9 mouse cellular contexts compared by ENCODE assay signal in the genomic region with DNA sequence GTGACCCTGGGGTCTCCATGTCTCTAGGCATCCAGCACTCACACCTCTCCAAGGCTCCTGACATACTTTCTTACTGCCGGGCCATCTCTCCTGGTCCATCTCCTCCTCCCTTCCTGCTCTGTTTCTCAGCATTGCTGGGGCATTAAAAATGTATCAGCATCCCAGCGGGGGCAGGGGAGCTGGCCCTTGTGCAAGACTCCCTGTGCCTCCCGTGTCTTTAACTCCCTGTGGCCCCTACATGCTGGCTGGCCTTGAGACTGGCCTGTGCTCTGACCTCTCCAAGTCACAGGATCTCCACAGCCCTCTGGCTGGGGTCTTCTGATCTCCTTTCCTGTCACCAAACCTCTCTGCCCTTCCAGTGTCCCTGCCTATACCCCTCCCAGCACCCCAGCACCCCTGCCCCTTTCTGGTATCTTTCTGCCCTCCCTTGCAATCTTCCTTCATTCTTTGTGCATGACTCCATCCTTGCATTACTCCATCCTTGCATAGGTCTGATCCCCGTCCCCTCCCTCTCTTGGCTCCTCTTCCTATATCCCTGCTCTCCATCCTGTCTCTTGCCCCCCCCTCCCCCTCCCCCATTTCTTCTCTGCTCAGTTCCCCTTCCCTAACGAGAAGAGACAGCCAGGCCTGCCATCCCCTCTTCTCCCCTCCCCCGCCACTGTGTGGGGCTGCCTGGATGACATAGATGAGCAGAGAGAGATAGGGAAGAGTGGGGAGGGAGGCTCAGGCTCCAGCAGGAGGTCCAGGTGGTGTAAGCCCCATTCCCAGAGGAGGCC. TPM values are rescaled to one million over a fixed set of nuclear protein-coding genes. Genes with fewer than 3 reads are reported as not detected.
DNase-seq lines count a peak whose midpoint lies in the region; ATAC-seq and TF ChIP-seq lines count a peak whose summit lies in the region.
"Had no signal": no experiment of that assay in that cellular context is flagged by ENCODE, and none has a peak within 500 bp of the region (broad histone marks: within the 10 kb centered on the region; RNA-seq: fewer than 3 reads in every experiment).

No protein-coding gene starts in this region.

- DNase-seq in heart, postnatal 25 days (ENCODE audit: low spot score), result no peak
- DNase-seq in NIH3T3 (ENCODE audit: low read depth), result peak; percentile 70
- peak; percentile 48 for DNase-seq in hindbrain, postnatal 0 days (ENCODE audit: low spot score)
- no peak for DNase-seq in neural tube, embryonic 11.5 days (ENCODE audit: low spot score)
- DNase-seq in layer of hippocampus, postnatal 10 days (ENCODE audit: low spot score in 2 of 2), result no peak
- no peak for DNase-seq in right cerebral cortex, adult 2 months (ENCODE audit: low spot score in 2 of 2)
- DNase-seq in cerebellum, postnatal 10 days, result no peak

- peak overlapping the region; percentile 96 for H3K4me2 ChIP-seq in heart, embryonic 11.5 days
- peak overlapping the region; percentile 91 for H3K4me2 ChIP-seq in hindbrain, postnatal 0 days (ENCODE audit: low read depth, low read length)
- peak overlapping the region; percentile 63 for H3K4me2 ChIP-seq in neural tube, embryonic 11.5 days (ENCODE audit: low read depth)

- intact Hi-C loops in heart, postnatal 25 days (cut with DNase I), result loop anchor here (2.0 kb wide), 1 partner anchor 24 kb away; no protein-coding TSS in a partner anchor

- peak overlapping the region; percentile 85 for H3K4me3 ChIP-seq in heart, embryonic 11.5 days (ENCODE audit: low read depth, low read length)
- no peak overlapping the region for H3K4me3 ChIP-seq in hindbrain, postnatal 0 days (ENCODE audit: low read length)
- H3K4me3 ChIP-seq in neural tube, embryonic 11.5 days (ENCODE audit: low read depth, low read length), result no peak overlapping the region
- H3K4me3 ChIP-seq: myocyte had no signal

- no peaks in the 10 kb centered on the region for H3K27me3 ChIP-seq in heart, embryonic 11.5 days (ENCODE audit: control insufficient read depth, insufficient read depth, low read length)
- H3K27me3 ChIP-seq in hindbrain, postnatal 0 days (ENCODE audit: insufficient read depth, low read length), result no peaks in the 10 kb centered on the region
- H3K27me3 ChIP-seq in neural tube, embryonic 11.5 days (ENCODE audit: control insufficient read depth, insufficient read depth, low read length), result no peaks in the 10 kb centered on the region

- TF ChIP-seq CTCF in hindbrain, postnatal 0 days (IDR thresholded peaks at IDR 0.05; ENCODE audit: low read depth), result no peak

- no peak for ATAC-seq in heart, embryonic 11.5 days (replicated peaks; ENCODE audit: insufficient number of reproducible peaks, low FRiP score, low TSS enrichment)
- no peak for ATAC-seq in hindbrain, postnatal 0 days
- no peak for ATAC-seq in neural tube, embryonic 11.5 days (ENCODE audit: insufficient read depth, low FRiP score, low TSS enrichment)

- 0 out of 2 replicates have a peak, but pooled peaks cover 2% of the 10 kb centered on the region for H3K36me3 ChIP-seq in heart, embryonic 11.5 days (ENCODE audit: control insufficient read depth, insufficient read depth, low read length)
- no peaks in the 10 kb centered on the region for H3K36me3 ChIP-seq in hindbrain, postnatal 0 days (ENCODE audit: insufficient read depth, low read length)
- H3K36me3 ChIP-seq in neural tube, embryonic 11.5 days (ENCODE audit: control insufficient read depth, insufficient read depth, low read length), result no peaks in the 10 kb centered on the region

- H3K4me1 ChIP-seq in heart, embryonic 11.5 days (ENCODE audit: control insufficient read depth, insufficient read depth, low read length), result peaks cover 61% of the 10 kb centered on the region
- H3K4me1 ChIP-seq in hindbrain, postnatal 0 days (ENCODE audit: insufficient read depth, low read length), result peaks cover 25% of the 10 kb centered on the region
- H3K4me1 ChIP-seq in neural tube, embryonic 11.5 days (ENCODE audit: control insufficient read depth, insufficient read depth, low read length), result peaks cover 22% of the 10 kb centered on the region

- H3K9ac ChIP-seq in heart, embryonic 11.5 days (ENCODE audit: low read depth, low read length), result peak overlapping the region; percentile 28; the same call in 1 of the 2 replicates
- no peak overlapping the region for H3K9ac ChIP-seq in hindbrain, postnatal 0 days (replicated peaks; ENCODE audit: low read length)
- no peak overlapping the region; the same call in 1 of the 2 replicates for H3K9ac ChIP-seq in neural tube, embryonic 11.5 days (ENCODE audit: low read length)

- WGBS in heart, embryonic 11.5 days (ENCODE audit: insufficient replicate concordance), result 19% methylated on average over 5 of the region's 6 CpGs
- 28% methylated on average over 6 of the region's 6 CpGs for WGBS in hindbrain, postnatal 0 days
- WGBS in neural tube, embryonic 11.5 days, result 29% methylated on average over 6 of the region's 6 CpGs

- H3K27ac ChIP-seq in heart, embryonic 11.5 days (ENCODE audit: low read depth, low read length), result peak overlapping the region; percentile 94
- H3K27ac ChIP-seq in hindbrain, postnatal 0 days, result peak overlapping the region; percentile 26; the same call in 1 of the 2 replicates
- H3K27ac ChIP-seq in neural tube, embryonic 11.5 days (ENCODE audit: low read depth, low read length), result no peak overlapping the region

- no peaks in the 10 kb centered on the region for H3K9me3 ChIP-seq in heart, embryonic 11.5 days (replicated peaks; ENCODE audit: control insufficient read depth, low read length)
- H3K9me3 ChIP-seq in hindbrain, postnatal 0 days (ENCODE audit: low read length), result no peaks in the 10 kb centered on the region
- no peaks in the 10 kb centered on the region for H3K9me3 ChIP-seq in neural tube, embryonic 11.5 days (ENCODE audit: control insufficient read depth, low read length)

RNA-seq across cellular contexts. Expression of a gene that starts 3.7 kb away (rescaled TPM):
- 87.0 and 100 TPM in 2 replicates for polyA plus RNA-seq in heart, embryonic 11.5 days (2014; fragmentation: Nextera tagmentation; extraction: Ambion mirVana)
- total RNA-seq in heart, postnatal 25 days (2021), result 10 to 100 TPM; 31.1 to 31.9 TPM
- 68.9 and 76.5 TPM in 2 replicates for total RNA-seq in hindbrain, postnatal 0 days (2014; rRNA removed)
- polyA plus RNA-seq in hindbrain, postnatal 0 days (2015; fragmentation: Nextera tagmentation; extraction: Ambion mirVana), result 55.6 and 57.5 TPM in 2 replicates
- polyA plus RNA-seq in neural tube, embryonic 11.5 days (2014; fragmentation: Nextera tagmentation; extraction: Ambion mirVana), result 70.0 and 76.5 TPM in 2 replicates
- 10 to 100 TPM; 22.2 to 22.3 TPM for total RNA-seq in layer of hippocampus, postnatal 10 days (2021)

RNA-seq across cellular contexts. Expression of a gene that starts 24.2 kb away (rescaled TPM):
- polyA plus RNA-seq in heart, embryonic 11.5 days (2014; fragmentation: Nextera tagmentation; extraction: Ambion mirVana), result 163 and 173 TPM in 2 replicates
- 100 to 1,000 TPM; 220 to 229 TPM for total RNA-seq in heart, postnatal 25 days (2021)
- total RNA-seq in hindbrain, postnatal 0 days (2014; rRNA removed), result 43.2 and 50.7 TPM in 2 replicates
- polyA plus RNA-seq in hindbrain, postnatal 0 days (2015; fragmentation: Nextera tagmentation; extraction: Ambion mirVana), result 29.0 and 30.7 TPM in 2 replicates
- 21.1 and 21.7 TPM in 2 replicates for polyA plus RNA-seq in neural tube, embryonic 11.5 days (2014; fragmentation: Nextera tagmentation; extraction: Ambion mirVana)
- total RNA-seq in layer of hippocampus, postnatal 10 days (2021), result 10 to 100 TPM in 1 of 2 experiments, 1 to 10 TPM in 1; 7.2 to 10.6 TPM

RNA-seq across cellular contexts. Expression of a gene that starts 31.4 kb away (rescaled TPM):
- 142 and 154 TPM in 2 replicates for polyA plus RNA-seq in heart, embryonic 11.5 days (2014; fragmentation: Nextera tagmentation; extraction: Ambion mirVana)
- total RNA-seq in heart, postnatal 25 days (2021), result 100 to 1,000 TPM; 112 to 113 TPM
- total RNA-seq in hindbrain, postnatal 0 days (2014; rRNA removed), result 147 and 151 TPM in 2 replicates
- polyA plus RNA-seq in hindbrain, postnatal 0 days (2015; fragmentation: Nextera tagmentation; extraction: Ambion mirVana), result 172 and 173 TPM in 2 replicates
- polyA plus RNA-seq in neural tube, embryonic 11.5 days (2014; fragmentation: Nextera tagmentation; extraction: Ambion mirVana), result 150 and 155 TPM in 2 replicates
- 100 to 1,000 TPM; 113 to 115 TPM for total RNA-seq in layer of hippocampus, postnatal 10 days (2021)

RNA-seq across cellular contexts. Expression of a gene that starts 47.6 kb away (rescaled TPM):
- polyA plus RNA-seq in heart, embryonic 11.5 days (2014; fragmentation: Nextera tagmentation; extraction: Ambion mirVana), result 357 and 371 TPM in 2 replicates
- total RNA-seq in heart, postnatal 25 days (2021), result 100 to 1,000 TPM; 309 to 319 TPM
- 2,123 and 2,525 TPM in 2 replicates for total RNA-seq in hindbrain, postnatal 0 days (2014; rRNA removed)
- polyA plus RNA-seq in hindbrain, postnatal 0 days (2015; fragmentation: Nextera tagmentation; extraction: Ambion mirVana), result 3,307 and 3,685 TPM in 2 replicates
- 125 and 146 TPM in 2 replicates for polyA plus RNA-seq in neural tube, embryonic 11.5 days (2014; fragmentation: Nextera tagmentation; extraction: Ambion mirVana)
- total RNA-seq in layer of hippocampus, postnatal 10 days (2021), result 1,000 to 10,000 TPM; 2,438 to 2,580 TPM

RNA-seq across cellular contexts. Expression of a gene that starts 50.0 kb away (rescaled TPM):
- 0.20 and 0.24 TPM in 2 replicates for polyA plus RNA-seq in heart, embryonic 11.5 days (2014; fragmentation: Nextera tagmentation; extraction: Ambion mirVana)
- under 1 TPM in 1 of 2 experiments, not detected in 1; 0.73 TPM for total RNA-seq in heart, postnatal 25 days (2021)
- not detected in 2 replicates for total RNA-seq in hindbrain, postnatal 0 days (2014; rRNA removed)
- polyA plus RNA-seq in hindbrain, postnatal 0 days (2015; fragmentation: Nextera tagmentation; extraction: Ambion mirVana), result 0.46 and 0.55 TPM in 2 replicates
- polyA plus RNA-seq in neural tube, embryonic 11.5 days (2014; fragmentation: Nextera tagmentation; extraction: Ambion mirVana), result 0.45 and 0.53 TPM in 2 replicates
- not detected for total RNA-seq in layer of hippocampus, postnatal 10 days (2021)

Comparison
In these comparisons a context has a peak if more than half of its experiments do, and no peak if none do; other contexts are left out.
1. DNase-seq: peak in NIH3T3 (single experiment) and hindbrain, postnatal 0 days (single experiment); none in heart, postnatal 25 days (single experiment), neural tube, embryonic 11.5 days (single experiment), layer of hippocampus, postnatal 10 days (0 of 2), right cerebral cortex, adult 2 months (0 of 2) and cerebellum, postnatal 10 days (0 of 2).
2. Peak in every context shown above with its lines, with median percentiles within 50 percentile points of each other: H3K4me2 ChIP-seq.